Mouse (Mus musculus) hindbrain, embryonic 13.5 days (tissue): ENCODE measurements around the gene Grin2c. TPM values are rescaled to one million over a fixed set of nuclear protein-coding genes. Genes with fewer than 3 reads are reported as not detected.

Experiments used
- ATAC-seq: fragments of 200-750 bp; cut with Nextera tagmentation; 2 replicates; pipeline ENCODE4 v1.8.0; 2017; ENCODE audit warnings: moderate TSS enrichment; ENCODE audit not compliant: low FRiP score
- H3K27ac ChIP-seq: fragments of 300-500 bp; sonication (generic); 2 replicates; pipeline ENCODE4 v1.5.1; 2015; ENCODE audit warnings: inconsistent platforms, mild to moderate bottlenecking, moderate library complexity
- H3K27me3 ChIP-seq: fragments of 300-500 bp; sonication (generic); 2 replicates; pipeline ENCODE4 v1.6.1; 2015; ENCODE audit warnings: mild to moderate bottlenecking, inconsistent platforms
- H3K36me3 ChIP-seq: fragments of 300-500 bp; sonication (generic); 2 replicates; pipeline ENCODE4 v1.6.1; 2015; ENCODE audit warnings: mild to moderate bottlenecking, inconsistent platforms
- H3K4me1 ChIP-seq: fragments of 300-500 bp; sonication (generic); replicated peaks from 2 replicates; pipeline ENCODE4 v1.6.1; 2015; ENCODE audit warnings: inconsistent platforms
- H3K4me2 ChIP-seq: fragments of 300-500 bp; sonication (generic); 2 replicates; pipeline ENCODE4 v1.6.1; 2015; ENCODE audit warnings: inconsistent platforms, mild to moderate bottlenecking, moderate library complexity
- H3K4me3 ChIP-seq: fragments of 300-500 bp; sonication (generic); 2 replicates; pipeline ENCODE4 v1.5.1; 2015; ENCODE audit warnings: mild to moderate bottlenecking, inconsistent platforms
- H3K9ac ChIP-seq: fragments of 300-500 bp; sonication (generic); 2 replicates; pipeline ENCODE4 v1.6.1; 2015; ENCODE audit warnings: mild to moderate bottlenecking, inconsistent platforms
- H3K9me3 ChIP-seq: fragments of 300-500 bp; sonication (generic); 2 replicates; pipeline ENCODE4 v1.6.1; 2016; ENCODE audit warnings: inconsistent platforms
- WGBS: fragments of 180-500 bp; shearing (Covaris S2); methylation state at CpG from one replicate; pipeline ENCODE4 v1.1.7; 2015; 5-methylcytosine and 5-hydroxymethylcytosine counted together
- polyA plus RNA-seq: library from polyadenylated mRNA; unstranded; fragments of >200 nt; fragmentation: Nextera tagmentation; extraction: Ambion mirVana; gene quantifications from 2 replicates; pipeline ENCODE4 v1.2.1, GENCODE M21; 2015

The Grin2c gene
- polyA plus RNA-seq, 1 experiment from 2014 or later, result 0.22 TPM

DNA sequence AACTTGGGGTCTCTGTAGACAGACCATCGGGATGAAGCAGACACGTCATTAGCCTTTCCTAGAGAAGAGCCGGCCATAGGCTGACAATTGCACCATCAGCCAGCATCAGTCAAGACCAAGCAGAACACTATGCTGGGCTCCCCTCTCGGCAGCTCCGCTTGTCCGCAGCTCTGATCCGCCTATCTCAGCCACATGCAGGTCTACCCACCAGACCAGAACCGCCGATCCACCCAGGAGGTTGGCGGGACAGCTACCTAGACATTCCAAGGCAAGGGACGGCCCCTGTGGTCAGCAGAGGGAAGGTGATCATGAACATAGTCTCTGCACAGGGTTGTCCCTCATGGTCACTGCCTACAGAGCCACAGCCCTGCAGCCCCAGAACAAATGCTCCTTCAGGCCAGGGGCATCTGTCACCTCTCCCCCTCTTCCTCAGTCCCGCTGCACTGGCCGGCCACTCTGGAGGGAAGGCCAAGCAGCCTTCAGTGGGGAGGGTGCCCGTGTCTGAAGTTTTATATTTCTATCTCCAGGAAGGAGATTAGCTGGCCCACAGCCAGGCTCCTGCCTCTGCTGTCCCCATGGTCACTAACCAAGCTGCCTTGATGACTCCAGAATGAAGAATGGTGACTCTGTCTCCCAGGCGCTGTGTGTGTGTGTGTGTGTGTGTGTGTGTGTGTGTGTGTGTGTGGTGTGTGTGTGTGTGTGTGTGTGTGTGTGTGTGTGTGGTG is 32.6 kb downstream of the Grin2c start:
- H3K36me3 ChIP-seq, result no peaks in the 10 kb centered on the region
- no peaks in the 10 kb centered on the region for H3K9me3 ChIP-seq
- peaks cover 37% of the 10 kb centered on the region for H3K27me3 ChIP-seq
- no peak overlapping the region for H3K4me2 ChIP-seq
- H3K4me3 ChIP-seq, result no peak overlapping the region
- H3K9ac ChIP-seq, result no peak overlapping the region
- H3K4me1 ChIP-seq, result peaks cover 86% of the 10 kb centered on the region
- 72% methylated on average over 13 of the region's 15 CpGs for WGBS
- H3K27ac ChIP-seq, result peak overlapping the region; percentile 35; the same call in 1 of the 2 replicates
- ATAC-seq, result peak; percentile 14; the same call in 1 of the 2 replicates

DNA sequence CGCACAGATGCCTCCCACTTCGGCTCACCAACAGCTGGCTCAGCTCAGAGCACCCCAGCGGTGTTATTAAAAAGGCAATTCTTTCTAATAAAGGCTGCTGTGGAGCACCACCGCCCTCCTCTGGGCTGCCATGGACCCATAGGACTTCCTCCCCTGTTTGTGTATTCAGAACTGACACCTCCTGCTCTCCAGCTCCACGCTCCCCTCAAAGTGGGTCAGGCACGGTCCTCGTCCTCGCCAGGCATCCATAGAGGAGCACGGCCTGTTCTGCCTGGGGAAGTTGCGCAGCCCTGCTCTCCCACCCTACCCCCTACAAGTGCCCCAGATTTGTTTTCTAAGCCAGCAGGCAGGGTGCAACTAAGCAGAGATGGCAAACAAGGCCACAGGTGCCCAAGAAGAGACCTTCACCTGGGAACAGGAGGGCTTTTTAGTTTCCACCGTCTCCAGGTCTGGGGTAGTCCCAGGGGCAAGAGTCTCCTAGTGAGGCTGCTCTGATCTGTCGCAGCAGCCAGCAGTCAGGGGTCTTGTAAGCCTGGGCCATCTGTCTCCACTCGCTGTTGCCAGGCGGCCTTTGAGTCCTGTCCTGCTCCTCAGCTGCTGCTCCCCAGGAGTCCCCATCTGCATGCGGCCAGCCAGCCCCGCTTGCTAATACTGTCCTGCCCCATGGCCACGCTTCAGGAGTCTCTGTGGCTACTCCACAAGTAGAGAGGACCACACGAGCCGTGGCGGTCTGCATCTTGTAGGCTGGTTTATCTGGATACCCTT is 33.3 kb downstream of the Grin2c start:
- peaks cover 31% of the 10 kb centered on the region for H3K27me3 ChIP-seq
- peak overlapping the region; percentile 64; the same call in 1 of the 2 replicates for H3K27ac ChIP-seq
- no peak overlapping the region for H3K9ac ChIP-seq
- no peak overlapping the region for H3K4me3 ChIP-seq
- WGBS, result 29% methylated on average over 20 of the region's 20 CpGs
- peaks cover 86% of the 10 kb centered on the region for H3K4me1 ChIP-seq
- 0 out of 2 replicates have a peak, but pooled peaks have one; percentile 31 for ATAC-seq
- H3K9me3 ChIP-seq, result no peaks in the 10 kb centered on the region
- H3K36me3 ChIP-seq, result no peaks in the 10 kb centered on the region
- no peak overlapping the region for H3K4me2 ChIP-seq

DNA sequence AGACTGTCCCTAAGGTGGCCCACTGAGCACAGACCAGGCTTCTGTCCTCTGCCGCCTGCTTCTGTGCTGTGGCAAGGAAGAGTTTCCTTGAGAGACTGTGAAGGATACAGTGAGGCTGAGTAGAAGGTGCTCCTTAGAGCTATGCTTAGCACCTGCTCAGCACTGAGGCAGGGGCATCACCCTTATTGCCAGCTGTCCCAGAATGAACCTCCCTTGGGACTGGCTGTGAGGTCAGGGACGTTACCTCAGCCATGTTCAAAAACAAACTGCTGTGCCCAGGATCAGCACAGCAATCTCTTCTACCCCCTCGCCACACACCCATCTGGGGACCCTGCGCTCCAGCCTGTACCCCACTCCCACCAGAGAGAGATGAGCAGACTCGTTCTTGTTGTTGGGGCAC is 34.2 kb downstream of the Grin2c start:
- no peak overlapping the region for H3K4me3 ChIP-seq
- peak overlapping the region; percentile 39; the same call in 1 of the 2 replicates for H3K9ac ChIP-seq
- H3K27ac ChIP-seq, result no peak overlapping the region; the same call in 1 of the 2 replicates
- peaks cover 88% of the 10 kb centered on the region for H3K4me1 ChIP-seq
- H3K36me3 ChIP-seq, result no peaks in the 10 kb centered on the region
- H3K4me2 ChIP-seq, result no peak overlapping the region
- 74% methylated on average over 5 of the region's 5 CpGs for WGBS
- ATAC-seq, result no peak
- H3K27me3 ChIP-seq, result peaks cover 31% of the 10 kb centered on the region
- H3K9me3 ChIP-seq, result no peaks in the 10 kb centered on the region

DNA sequence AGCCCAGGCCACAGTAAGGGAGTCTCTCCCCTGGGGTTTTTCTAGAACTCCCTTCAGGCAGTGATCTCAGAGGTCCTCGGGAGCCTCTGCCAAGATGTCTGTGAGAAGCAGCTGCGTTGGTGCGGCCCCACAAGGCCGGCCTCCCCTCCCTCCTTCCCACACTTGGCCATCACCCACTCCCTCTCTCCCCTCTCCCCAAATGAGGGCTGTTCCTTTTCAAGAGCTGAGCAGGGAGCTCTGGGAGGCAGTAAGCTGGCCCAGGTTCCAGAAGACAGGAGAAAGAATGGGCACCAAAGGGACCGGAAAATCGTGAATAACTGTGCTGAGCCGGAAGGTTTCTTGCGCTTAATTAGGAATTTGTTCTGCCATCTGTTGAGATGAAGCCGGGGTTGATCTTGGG is 35.1 kb downstream of the Grin2c start:
- Histone ChIP-seq H3K4me1 (peaks cover 94% of the 10 kb centered on the region), H3K4me2 (no peak overlapping the region), H3K4me3 (no peak overlapping the region), H3K9ac (no peak overlapping the region), H3K9me3 (no peaks in the 10 kb centered on the region), H3K36me3 (no peaks in the 10 kb centered on the region), H3K27me3 (peaks cover 27% of the 10 kb centered on the region), H3K27ac (peak overlapping the region; percentile 60)
- 22% methylated on average over 9 of the region's 9 CpGs for WGBS
- no peak for ATAC-seq

DNA sequence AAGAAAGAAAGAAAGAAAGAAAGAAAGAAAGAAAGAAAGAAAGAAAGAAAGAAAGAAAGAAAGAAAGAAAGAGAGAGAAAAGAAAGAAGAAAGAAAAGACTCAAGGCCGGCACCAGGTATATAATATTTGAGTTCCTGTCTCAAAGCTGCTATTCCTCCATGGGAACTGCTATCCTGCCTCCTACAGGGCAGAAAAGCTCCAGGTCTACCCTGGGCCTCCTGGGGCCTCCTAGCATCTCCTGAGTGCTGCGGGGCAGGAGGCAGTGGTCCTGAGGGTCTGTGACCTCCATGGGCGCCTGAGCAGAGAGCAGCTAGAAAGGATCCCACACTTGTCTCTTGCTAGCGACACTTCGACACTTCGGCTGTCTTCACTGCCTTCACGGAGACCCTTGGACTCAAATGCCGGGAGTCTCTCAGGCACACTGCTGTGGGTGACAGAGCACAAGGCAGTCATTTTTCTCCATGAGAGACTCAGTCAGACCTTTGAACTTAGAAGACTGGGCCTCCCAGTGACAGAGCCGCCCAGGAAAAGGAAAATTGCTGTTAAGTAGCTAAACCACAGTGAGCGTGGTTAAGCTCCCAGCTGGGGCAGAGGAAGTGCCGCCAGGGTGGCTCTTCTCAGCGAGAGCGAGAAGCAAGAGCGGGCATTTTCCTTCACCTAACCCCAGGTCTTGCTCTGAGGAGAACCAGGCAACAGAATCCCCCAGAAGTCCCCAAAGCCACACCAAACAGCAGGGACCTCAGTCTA is 35.7 kb downstream of the Grin2c start:
- no peak overlapping the region for H3K9ac ChIP-seq
- 46% methylated on average over 14 of the region's 14 CpGs for WGBS
- no peak for ATAC-seq

DNA sequence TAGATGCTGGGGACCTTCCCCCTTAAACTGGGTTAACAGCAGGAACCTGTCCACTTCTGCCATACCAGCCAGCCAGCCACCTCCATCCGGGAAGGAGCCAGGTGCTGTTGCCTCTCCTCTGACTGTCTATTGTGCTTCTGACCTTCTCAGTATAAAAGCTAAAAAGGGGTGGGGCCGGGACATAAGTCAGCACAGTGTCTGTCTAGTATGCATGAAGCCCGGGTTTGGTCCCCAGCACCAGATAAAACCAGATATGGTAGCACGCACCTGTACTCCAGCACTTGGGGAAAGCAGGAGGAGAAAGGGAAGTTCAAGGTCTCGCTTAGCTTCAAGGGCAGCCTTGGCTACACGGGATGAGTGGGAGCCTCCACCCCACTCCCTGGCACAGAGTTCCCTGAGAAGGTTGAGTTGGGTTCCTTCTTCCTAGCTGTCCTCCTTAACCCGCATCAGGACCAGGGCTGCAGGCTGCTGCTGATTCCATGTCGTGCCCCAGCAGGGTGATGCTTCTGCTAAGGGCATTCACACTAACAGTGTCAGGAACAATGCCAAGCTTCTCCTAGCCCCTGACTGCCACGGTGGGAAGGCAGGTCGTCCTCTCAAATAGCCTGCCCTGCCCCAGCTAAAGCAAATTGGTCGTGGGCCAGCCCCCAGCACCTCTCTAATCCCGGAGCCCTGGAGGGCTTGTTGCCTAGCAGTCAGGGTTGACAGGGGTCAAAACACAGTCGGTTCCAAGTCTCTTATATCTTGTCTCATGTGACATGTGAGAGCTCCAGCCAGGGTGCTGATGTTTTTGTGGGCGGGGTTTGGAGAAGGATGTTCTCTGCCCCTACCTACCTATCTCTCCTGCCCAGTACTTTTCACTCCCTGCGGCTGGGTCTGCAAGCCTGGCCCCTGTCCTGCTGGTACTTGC is 37.8 kb downstream of the Grin2c start:
- H3K4me2 ChIP-seq, result no peak overlapping the region
- H3K27ac ChIP-seq, result no peak overlapping the region
- no peak overlapping the region for H3K4me3 ChIP-seq
- H3K9ac ChIP-seq, result no peak overlapping the region
- peaks cover 35% of the 10 kb centered on the region for H3K27me3 ChIP-seq
- H3K4me1 ChIP-seq, result peaks cover 92% of the 10 kb centered on the region
- H3K36me3 ChIP-seq, result no peaks in the 10 kb centered on the region
- no peak for ATAC-seq
- no peaks in the 10 kb centered on the region for H3K9me3 ChIP-seq
- 49% methylated on average over 15 of the region's 15 CpGs for WGBS

More for the DNA sequence above, 35.7 kb downstream of the Grin2c start:
- Histone ChIP-seq H3K4me2 (no peak overlapping the region), H3K36me3 (no peaks in the 10 kb centered on the region), H3K27ac (peak overlapping the region; percentile 60), H3K4me3 (no peak overlapping the region), H3K27me3 (peaks cover 27% of the 10 kb centered on the region), H3K4me1 (peaks cover 94% of the 10 kb centered on the region), H3K9me3 (no peaks in the 10 kb centered on the region)

DNA sequence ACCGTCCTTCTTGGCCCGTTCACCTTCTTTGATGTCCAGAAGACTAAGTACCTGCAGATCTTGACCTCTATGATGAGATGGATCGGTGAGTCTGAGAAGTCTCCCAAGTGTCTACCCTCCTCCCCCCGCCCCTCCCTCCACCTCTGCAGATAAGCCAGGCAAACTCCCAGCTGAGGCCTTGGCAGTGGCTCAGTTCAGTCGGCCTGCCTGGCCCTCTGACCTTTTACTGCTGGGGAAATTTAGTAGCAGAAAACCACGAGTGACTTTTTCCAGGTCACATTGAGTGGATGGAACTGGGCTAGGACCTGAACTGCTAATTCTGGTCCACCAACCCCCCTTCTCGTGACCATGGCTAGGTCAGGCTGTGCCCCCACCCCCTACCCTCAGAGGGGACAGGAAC is 38.6 kb downstream of the Grin2c start:
- peaks cover 43% of the 10 kb centered on the region for H3K27me3 ChIP-seq
- no peaks in the 10 kb centered on the region for H3K36me3 ChIP-seq
- WGBS, result 68% methylated on average over 7 of the region's 7 CpGs
- no peak overlapping the region for H3K4me3 ChIP-seq
- no peaks in the 10 kb centered on the region for H3K9me3 ChIP-seq
- ATAC-seq, result no peak
- no peak overlapping the region for H3K27ac ChIP-seq
- peaks cover 89% of the 10 kb centered on the region for H3K4me1 ChIP-seq
- H3K4me2 ChIP-seq, result no peak overlapping the region
- no peak overlapping the region for H3K9ac ChIP-seq

DNA sequence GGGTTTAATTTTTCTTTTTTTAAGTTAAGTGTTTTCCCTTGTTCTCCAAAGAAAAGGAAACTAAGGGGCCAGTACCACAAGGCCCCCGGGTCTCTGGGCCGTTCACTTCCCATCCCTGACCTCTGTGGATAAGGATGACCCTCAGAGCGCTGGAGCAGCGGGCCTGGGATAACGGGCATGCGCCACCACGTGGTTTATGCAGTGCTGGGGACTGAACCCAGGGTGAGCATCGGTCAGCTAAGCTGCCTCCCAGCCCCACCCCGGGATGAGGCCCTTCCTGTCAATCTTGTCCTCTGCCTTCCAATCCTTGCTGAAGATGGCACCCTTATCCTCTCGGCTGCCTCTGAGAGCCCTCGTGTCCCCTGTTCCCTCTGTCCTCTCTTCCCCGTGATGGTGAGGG is 39.4 kb downstream of the Grin2c start:
- 0 out of 2 replicates have a peak overlapping the region, but pooled peaks have one; percentile 73 for H3K27ac ChIP-seq
- peaks cover 89% of the 10 kb centered on the region for H3K4me1 ChIP-seq
- ATAC-seq, result no peak
- H3K36me3 ChIP-seq, result no peaks in the 10 kb centered on the region
- 25% methylated on average over 12 of the region's 12 CpGs for WGBS
- H3K9me3 ChIP-seq, result no peaks in the 10 kb centered on the region
- no peak overlapping the region for H3K4me3 ChIP-seq
- H3K27me3 ChIP-seq, result peaks cover 39% of the 10 kb centered on the region
- no peak overlapping the region for H3K4me2 ChIP-seq
- H3K9ac ChIP-seq, result peak overlapping the region; percentile 43; the same call in 1 of the 2 replicates

DNA sequence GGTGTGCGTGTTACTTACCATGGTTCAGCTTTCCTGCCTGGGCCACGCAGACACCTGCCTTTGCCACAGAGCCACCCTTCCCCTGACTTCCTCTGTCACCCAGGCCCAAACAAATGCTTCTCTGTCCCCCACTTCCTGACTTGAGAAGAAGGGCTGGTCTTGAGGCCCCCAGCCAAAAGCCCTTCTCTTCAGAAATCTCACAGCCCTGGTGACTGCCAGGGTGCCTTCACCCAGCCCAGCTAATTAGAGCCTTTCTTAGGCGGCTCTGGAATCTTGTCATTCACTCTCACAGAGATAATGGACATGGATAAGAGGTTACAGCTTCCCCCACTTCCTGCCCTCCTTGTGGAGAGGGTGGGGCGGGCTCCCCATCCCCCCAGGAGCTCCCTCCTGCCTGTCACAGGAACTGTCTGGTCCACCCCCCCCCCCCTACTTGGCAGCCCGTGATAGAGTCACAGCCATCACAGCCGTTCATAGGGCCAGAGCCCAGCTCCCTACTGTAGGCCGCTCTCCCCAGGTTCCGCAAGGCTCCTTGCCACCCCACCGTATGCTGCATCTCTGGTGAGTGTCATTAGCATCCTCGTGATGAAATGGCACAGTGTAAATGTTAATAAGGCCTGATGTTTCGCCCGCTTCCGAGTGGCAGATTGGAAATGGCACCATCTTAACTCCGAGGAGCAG is 40.1 kb downstream of the Grin2c start:
- Histone ChIP-seq H3K4me1 (peaks cover 89% of the 10 kb centered on the region), H3K9me3 (no peaks in the 10 kb centered on the region), H3K4me2 (no peak overlapping the region), H3K9ac (peak overlapping the region; percentile 39; the same call in 1 of the 2 replicates), H3K27me3 (peaks cover 36% of the 10 kb centered on the region), H3K4me3 (no peak overlapping the region), H3K36me3 (no peaks in the 10 kb centered on the region), H3K27ac (peak overlapping the region; percentile 73)
- 32% methylated on average over 14 of the region's 14 CpGs for WGBS
- ATAC-seq, result 0 out of 2 replicates have a peak, but pooled peaks have one; percentile 37

DNA sequence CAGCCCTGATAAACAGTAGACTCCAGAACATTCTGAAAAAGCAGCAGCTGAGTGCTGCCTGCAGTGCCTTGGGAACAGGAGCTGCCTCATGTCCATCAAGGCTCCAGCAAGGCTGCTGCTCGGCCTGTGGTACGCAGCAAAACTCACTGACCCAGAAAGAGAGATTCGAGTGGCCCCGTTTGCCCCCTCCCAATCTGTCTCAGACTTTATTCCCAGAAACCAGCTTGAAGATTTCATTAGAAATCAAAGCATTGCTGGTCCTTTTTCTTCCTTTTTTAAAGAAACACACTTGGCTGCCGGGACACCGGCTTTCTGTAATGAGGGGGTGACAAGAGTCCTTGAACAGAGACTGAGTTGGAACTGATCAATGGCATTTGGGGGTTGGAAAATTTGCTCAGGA is 41.7 kb downstream of the Grin2c start:
- Histone ChIP-seq H3K27ac (no peak overlapping the region), H3K27me3 (peaks cover 28% of the 10 kb centered on the region), H3K4me2 (no peak overlapping the region), H3K4me3 (no peak overlapping the region), H3K4me1 (peaks cover 79% of the 10 kb centered on the region), H3K36me3 (no peaks in the 10 kb centered on the region; the same call in 1 of the 2 replicates), H3K9me3 (no peaks in the 10 kb centered on the region), H3K9ac (no peak overlapping the region)
- 48% methylated on average over 6 of the region's 6 CpGs for WGBS
- no peak for ATAC-seq

DNA sequence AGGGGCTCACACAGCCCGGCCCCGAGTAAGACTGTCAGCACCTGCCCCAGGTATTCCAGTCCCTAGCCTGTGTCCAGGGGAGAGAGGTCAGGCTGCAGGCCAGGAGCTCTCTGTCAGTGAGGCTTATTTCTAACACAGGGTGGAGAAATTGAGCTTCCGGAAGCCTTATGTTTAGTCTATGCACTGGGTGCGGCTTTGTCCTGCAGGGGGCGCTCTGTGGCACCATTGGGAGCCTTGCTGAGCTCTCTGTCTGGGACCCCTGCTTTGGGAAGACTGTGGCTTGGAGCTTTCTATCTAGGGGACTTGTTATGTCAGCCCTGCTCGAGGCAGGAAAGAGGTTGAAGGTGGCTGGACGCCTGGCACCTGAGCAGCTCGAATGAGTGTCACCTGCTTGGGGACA is 42.2 kb downstream of the Grin2c start:
- Histone ChIP-seq H3K9ac (no peak overlapping the region), H3K27ac (no peak overlapping the region), H3K4me1 (peaks cover 76% of the 10 kb centered on the region)

More for the DNA sequence above, 42.2 kb downstream of the Grin2c start:
- ATAC-seq, result no peak
- Histone ChIP-seq H3K27me3 (peaks cover 28% of the 10 kb centered on the region), H3K4me3 (no peak overlapping the region), H3K36me3 (no peaks in the 10 kb centered on the region; the same call in 1 of the 2 replicates), H3K4me2 (no peak overlapping the region), H3K9me3 (no peaks in the 10 kb centered on the region)
- WGBS, result 41% methylated on average over 8 of the region's 8 CpGs
